Comparison of ENCODE assay signal across 27 mouse cellular contexts in the genomic region with DNA sequence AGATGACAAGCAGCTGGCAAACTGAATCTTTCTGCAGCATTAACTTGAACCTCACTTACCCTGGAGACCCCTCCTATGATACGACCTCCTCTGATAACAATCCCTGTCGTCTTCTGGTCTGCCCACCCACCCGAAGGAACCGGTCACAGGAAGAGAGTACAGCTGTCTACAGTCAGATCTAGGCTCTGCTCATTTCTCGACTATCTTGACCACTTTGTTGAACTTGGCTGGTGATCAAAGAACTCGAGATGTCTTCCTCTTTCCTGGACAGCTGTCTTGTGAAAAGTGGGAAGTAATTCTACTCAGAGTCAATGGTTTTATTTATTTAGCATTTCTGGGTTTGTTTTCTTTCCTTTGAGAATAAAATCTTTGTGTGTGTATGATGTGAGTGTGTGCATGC. TPM values are rescaled to one million over a fixed set of nuclear protein-coding genes. Genes with fewer than 3 reads are reported as not detected.
DNase-seq lines count a peak whose midpoint lies in the region; ATAC-seq and TF ChIP-seq lines count a peak whose summit lies in the region.
"Had no signal": no experiment of that assay in that cellular context is flagged by ENCODE, and none has a peak within 500 bp of the region (broad histone marks: within the 10 kb centered on the region; RNA-seq: fewer than 3 reads in every experiment).

No protein-coding gene starts in this region.

- no peak overlapping the region for H3K4me2 ChIP-seq in lung, embryonic 14.5 days
- H3K4me2 ChIP-seq: embryonic facial prominence, embryonic 15.5 days; limb, embryonic 15.5 days; midbrain, embryonic 15.5 days; neural tube, embryonic 15.5 days had no signal

- WGBS in lung, embryonic 14.5 days = 19% methylated on average over 6 of the region's 6 CpGs
- 86% methylated on average over 6 of the region's 6 CpGs for WGBS in midbrain, embryonic 10.5 days

- intact Hi-C loops in heart, postnatal 25 days (cut with DNase I) = no loop called here

- no peaks in the 10 kb centered on the region for H3K9me3 ChIP-seq in lung, embryonic 14.5 days (ENCODE audit: low read depth, low read length)
- no peaks in the 10 kb centered on the region for H3K9me3 ChIP-seq in midbrain, embryonic 10.5 days (replicated peaks)
- H3K9me3 ChIP-seq: embryonic facial prominence, embryonic 15.5 days; forebrain, embryonic 10.5 days; hindbrain, embryonic 10.5 days; limb, embryonic 15.5 days; midbrain, embryonic 15.5 days; neural tube, embryonic 15.5 days had no signal

- no peak for ATAC-seq in lung, embryonic 14.5 days (ENCODE audit: insufficient read depth)
- ATAC-seq in common myeloid progenitor, adult 5-6 weeks (replicated peaks; ENCODE audit: low read depth, poor library complexity, severe bottlenecking) = peak; percentile 56; the same call in 1 of the 2 replicates
- ATAC-seq: liver, postnatal 0 days; midbrain, embryonic 15.5 days had no signal

- no peaks in the 10 kb centered on the region for H3K4me1 ChIP-seq in lung, embryonic 14.5 days (ENCODE audit: insufficient read depth)
- H3K4me1 ChIP-seq in midbrain, embryonic 10.5 days = peaks cover 13% of the 10 kb centered on the region
- H3K4me1 ChIP-seq: embryonic facial prominence, embryonic 15.5 days; limb, embryonic 15.5 days had no signal

- H3K36me3 ChIP-seq in lung, embryonic 14.5 days (ENCODE audit: insufficient read depth) = no peaks in the 10 kb centered on the region
- H3K36me3 ChIP-seq in midbrain, embryonic 10.5 days = no peaks in the 10 kb centered on the region
- H3K36me3 ChIP-seq: embryonic facial prominence, embryonic 15.5 days; forebrain, embryonic 10.5 days; hindbrain, embryonic 10.5 days; limb, embryonic 15.5 days; midbrain, embryonic 15.5 days; neural tube, embryonic 15.5 days had no signal

- no peak for TF ChIP-seq CTCF in lung, embryonic 14.5 days (IDR thresholded peaks at IDR 0.05; ENCODE audit: low read depth)

- no peak overlapping the region for H3K27ac ChIP-seq in lung, embryonic 14.5 days (ENCODE audit: low read depth)
- H3K27ac ChIP-seq in midbrain, embryonic 10.5 days (replicated peaks) = no peak overlapping the region
- H3K27ac ChIP-seq: embryonic facial prominence, embryonic 15.5 days; forebrain, embryonic 10.5 days; gastrocnemius, adult 2 months; hindbrain, embryonic 10.5 days; layer of hippocampus, adult 2 months; limb, embryonic 15.5 days; midbrain, embryonic 15.5 days; neural tube, embryonic 15.5 days had no signal

- H3K4me3 ChIP-seq in lung, embryonic 14.5 days (ENCODE audit: low read depth, low read length) = no peak overlapping the region
- no peak overlapping the region for H3K4me3 ChIP-seq in midbrain, embryonic 10.5 days
- H3K4me3 ChIP-seq: embryonic facial prominence, embryonic 15.5 days; forebrain, embryonic 10.5 days; gastrocnemius, adult 2 months; hindbrain, embryonic 10.5 days; layer of hippocampus, adult 2 months; limb, embryonic 15.5 days; megakaryocyte, embryonic 14.5 days; midbrain, embryonic 15.5 days; neural tube, embryonic 15.5 days had no signal

- no peak overlapping the region for H3K9ac ChIP-seq in lung, embryonic 14.5 days
- H3K9ac ChIP-seq: embryonic facial prominence, embryonic 15.5 days; limb, embryonic 15.5 days; liver, postnatal 0 days; midbrain, embryonic 15.5 days; neural tube, embryonic 15.5 days had no signal

- no peaks in the 10 kb centered on the region for H3K27me3 ChIP-seq in lung, embryonic 14.5 days (ENCODE audit: insufficient read depth, low read length)
- no peaks in the 10 kb centered on the region for H3K27me3 ChIP-seq in midbrain, embryonic 10.5 days (ENCODE audit: low read depth, poor library complexity, severe bottlenecking)
- H3K27me3 ChIP-seq: embryonic facial prominence, embryonic 15.5 days; limb, embryonic 15.5 days; midbrain, embryonic 15.5 days; neural tube, embryonic 15.5 days had no signal

- DNase-seq in heart, adult 11 months = peak; percentile 72
- no peak for DNase-seq in heart, postnatal 25 days (ENCODE audit: low spot score)
- DNase-seq in lung, embryonic 14.5 days = peak; percentile 62
- no peak for DNase-seq in lung, postnatal 4 days
- peak; percentile 4 for DNase-seq in skeletal muscle tissue, adult 2 months (ENCODE audit: low read depth, low spot score)
- no peak for DNase-seq in cerebellum, adult 18-20 months
- DNase-seq in midbrain, embryonic 10.5 days (ENCODE audit: low spot score) = no peak
- DNase-seq: adrenal gland, adult 8-10 months; cerebellum, postnatal 10 days; gastrocnemius, adult 2 months; kidney, adult 8-10 months; thymus, postnatal 36 days had no signal

RNA-seq across cellular contexts. Expression of gene Aldoart2, which starts 4.6 kb away (rescaled TPM):
- total RNA-seq in heart, postnatal 25 days (2021) = not detected
- not detected in 2 replicates for polyA plus RNA-seq in lung, embryonic 14.5 days (2014; fragmentation: Nextera tagmentation; extraction: Ambion mirVana)
- total RNA-seq in common myeloid progenitor, adult 5-6 weeks (2017) = not detected in 2 replicates
- not detected in 2 replicates for polyA plus RNA-seq in midbrain, embryonic 10.5 days (2016; fragmentation: Nextera tagmentation; extraction: Ambion mirVana)
- total RNA-seq: adrenal gland, adult 8-10 months; layer of hippocampus, adult 2 months; left cerebral cortex, postnatal 36 days had no signal
- polyA plus RNA-seq: embryonic facial prominence, embryonic 15.5 days; forebrain, embryonic 10.5 days; hindbrain, embryonic 10.5 days; limb, embryonic 15.5 days; liver, postnatal 0 days; midbrain, embryonic 15.5 days; spleen, adult 2 months; stomach, embryonic 14.5 days had no signal

RNA-seq across cellular contexts. Expression of gene Insm2, which starts 29.6 kb away (rescaled TPM):
- not detected for total RNA-seq in heart, postnatal 25 days (2021)
- 0.16 and 0.20 TPM in 2 replicates for polyA plus RNA-seq in lung, embryonic 14.5 days (2014; fragmentation: Nextera tagmentation; extraction: Ambion mirVana)
- 0.14 TPM in 1 of 2 replicates, not detected in the other for total RNA-seq in common myeloid progenitor, adult 5-6 weeks (2017)
- 0.40 and 0.46 TPM in 2 replicates for polyA plus RNA-seq in midbrain, embryonic 10.5 days (2016; fragmentation: Nextera tagmentation; extraction: Ambion mirVana)
- total RNA-seq: gastrocnemius, adult 2 months had no signal
- polyA plus RNA-seq: gonadal fat pad, adult 2 months; heart, embryonic 14.5 days; spleen, adult 2 months had no signal

Comparison
In these comparisons a context has a peak if more than half of its experiments do, and no peak if none do; other contexts are left out.
1. DNase-seq: peak in heart, adult 11 months (single experiment), lung, embryonic 14.5 days (single experiment) and skeletal muscle tissue, adult 2 months (single experiment); none in heart, postnatal 25 days (single experiment), lung, postnatal 4 days (0 of 2), cerebellum, adult 18-20 months (0 of 2) and midbrain, embryonic 10.5 days (single experiment).